Mouse (Mus musculus) stomach, embryonic 15.5 days (tissue): ENCODE data around the gene Pqbp1. TPM values are rescaled to one million over a fixed set of nuclear protein-coding genes. Genes with fewer than 3 reads are reported as not detected.

Source experiments
- ATAC-seq: fragments of 200-750 bp; cut with Nextera tagmentation; 2 replicates; pipeline ENCODE4 v1.8.0; 2017; ENCODE audit warnings: low read depth, moderate number of reproducible peaks, moderate TSS enrichment; ENCODE audit not compliant: insufficient read depth, low FRiP score
- H3K27ac ChIP-seq: fragments of 300-500 bp; sonication (generic); 2 replicates; pipeline ENCODE4 v1.5.1; 2015; ENCODE audit warnings: mild to moderate bottlenecking, inconsistent platforms
- H3K27me3 ChIP-seq: fragments of 300-500 bp; sonication (generic); replicated peaks from 2 replicates; pipeline ENCODE4 v1.6.1; 2015; ENCODE audit warnings: inconsistent platforms
- H3K36me3 ChIP-seq: fragments of 300-500 bp; sonication (generic); 2 replicates; pipeline ENCODE4 v1.6.1; 2015; ENCODE audit warnings: inconsistent platforms
- H3K4me1 ChIP-seq: fragments of 300-500 bp; sonication (generic); 2 replicates; pipeline ENCODE4 v1.6.1; 2015; ENCODE audit warnings: inconsistent platforms
- H3K4me2 ChIP-seq: fragments of 300-500 bp; sonication (generic); 2 replicates; pipeline ENCODE4 v1.6.1; 2015; ENCODE audit warnings: mild to moderate bottlenecking, inconsistent platforms
- H3K4me3 ChIP-seq: fragments of 300-500 bp; sonication (generic); replicated peaks from 2 replicates; pipeline ENCODE4 v1.5.1; 2015; ENCODE audit warnings: inconsistent platforms
- H3K9ac ChIP-seq: fragments of 300-500 bp; sonication (generic); 2 replicates; pipeline ENCODE4 v1.6.1; 2015; ENCODE audit warnings: inconsistent platforms
- H3K9me3 ChIP-seq: fragments of 300-500 bp; sonication (generic); 2 replicates; pipeline ENCODE4 v1.6.1; 2016; ENCODE audit warnings: inconsistent platforms
- WGBS: fragments of 180-500 bp; shearing (Covaris S2); methylation state at CpG from one replicate; pipeline ENCODE4 v1.1.7; 2015; 5-methylcytosine and 5-hydroxymethylcytosine counted together
- polyA plus RNA-seq: library from polyadenylated mRNA; unstranded; fragments of >200 nt; fragmentation: Nextera tagmentation; extraction: Ambion mirVana; gene quantifications from 2 replicates; pipeline ENCODE4 v1.2.1, GENCODE M21; 2015

Pqbp1 gene
- polyA plus RNA-seq: 110 and 111 TPM in 2 replicates

DNA sequence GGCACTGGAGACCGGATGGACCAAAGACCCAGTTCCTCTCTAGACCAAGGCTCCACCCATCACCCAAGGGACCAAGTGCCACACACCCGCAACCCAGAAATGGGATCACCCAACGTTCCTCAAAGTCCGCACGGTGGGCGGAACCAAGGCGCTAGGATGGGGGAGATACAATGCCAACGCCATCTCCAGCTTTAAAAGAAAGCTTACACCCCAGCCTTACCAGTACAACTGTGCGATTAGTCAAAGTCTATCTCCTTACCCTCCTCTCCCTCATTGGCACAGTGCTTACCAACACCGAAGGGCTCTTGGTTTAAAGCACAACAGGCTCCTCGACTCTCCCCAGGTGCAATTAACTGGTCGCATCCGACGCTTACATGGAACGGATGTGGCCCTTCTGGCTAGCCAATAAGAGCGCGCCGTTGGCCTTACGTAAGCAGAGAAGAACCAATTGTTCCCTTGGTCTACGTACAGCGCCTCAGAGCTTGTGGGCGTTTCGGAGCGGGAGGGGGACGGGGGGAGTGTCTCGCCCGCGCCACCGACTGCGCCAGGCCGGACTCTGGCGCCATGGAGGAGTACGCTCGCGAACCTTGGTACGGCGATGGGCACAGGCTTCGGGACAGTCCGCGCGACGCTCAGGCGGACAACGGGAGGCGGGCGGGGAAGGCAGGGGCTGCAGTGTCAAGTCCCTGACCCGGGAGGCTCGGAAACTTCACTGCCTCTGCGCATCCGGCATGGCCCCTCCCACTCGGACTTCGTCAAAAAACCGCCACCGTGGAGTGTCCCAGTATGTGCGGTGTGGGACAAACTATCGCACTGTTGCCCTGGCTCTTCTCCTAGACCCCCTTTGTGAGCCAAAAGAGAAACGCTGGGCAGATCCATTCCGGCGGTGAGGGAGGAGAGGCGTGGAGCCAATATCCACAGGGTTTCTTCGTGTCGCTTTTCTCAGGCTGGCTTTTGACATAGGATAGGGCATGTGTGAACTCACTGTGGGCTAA is at the start of gene Pqbp1, which contains the start of gene Timm17b:
Pqbp1 (minus strand) TSS at position 390 of the 995 bp plus-strand sequence.
Timm17b (plus strand) TSS at position 478 of the 995 bp plus-strand sequence.
- Histone ChIP-seq H3K9me3 (no peaks in the 10 kb centered on the region), H3K4me3 (peak within 1 kb of the TSS; percentile 56), H3K36me3 (no peaks in the 10 kb centered on the region), H3K27ac (peak within 1 kb of the TSS; percentile 87), H3K9ac (peak within 1 kb of the TSS; percentile 33), H3K27me3 (no peaks in the 10 kb centered on the region), H3K4me2 (peak within 1 kb of the TSS; percentile 49), H3K4me1 (no peaks in the 10 kb centered on the region)
- 20% methylated on average over 60 of the region's 62 CpGs for WGBS
- peak; percentile 99 for ATAC-seq

DNA sequence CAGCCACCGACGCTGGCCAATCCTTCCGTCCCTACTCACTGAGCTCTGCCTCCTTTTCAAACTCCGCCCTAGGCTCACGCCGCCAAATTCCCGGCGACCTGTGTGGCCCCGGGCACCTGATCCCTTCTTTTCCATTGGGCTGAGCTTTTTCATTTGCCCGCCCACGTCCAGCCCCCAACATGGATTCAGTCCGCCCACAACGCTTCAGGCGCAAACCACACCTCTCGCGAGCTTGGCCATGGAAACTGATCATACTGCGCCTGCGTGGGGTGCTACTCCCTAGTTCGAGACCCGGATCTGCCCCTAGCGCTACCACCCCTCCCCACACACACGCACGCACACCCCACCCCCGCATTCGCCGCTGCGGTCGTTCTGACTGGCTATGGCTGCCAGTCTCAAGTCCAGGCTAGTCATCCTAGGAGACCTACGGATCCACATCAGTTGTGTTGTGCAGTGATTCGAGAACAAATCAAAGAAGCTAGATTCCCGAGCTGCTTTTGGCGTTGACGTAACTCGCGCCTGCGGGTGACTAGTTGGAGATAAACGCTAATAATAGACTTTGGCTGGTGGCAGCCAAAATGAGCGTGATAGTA is 48.9 kb upstream of the Pqbp1 start:
- peak overlapping the region; percentile 51 for H3K4me3 ChIP-seq

DNA sequence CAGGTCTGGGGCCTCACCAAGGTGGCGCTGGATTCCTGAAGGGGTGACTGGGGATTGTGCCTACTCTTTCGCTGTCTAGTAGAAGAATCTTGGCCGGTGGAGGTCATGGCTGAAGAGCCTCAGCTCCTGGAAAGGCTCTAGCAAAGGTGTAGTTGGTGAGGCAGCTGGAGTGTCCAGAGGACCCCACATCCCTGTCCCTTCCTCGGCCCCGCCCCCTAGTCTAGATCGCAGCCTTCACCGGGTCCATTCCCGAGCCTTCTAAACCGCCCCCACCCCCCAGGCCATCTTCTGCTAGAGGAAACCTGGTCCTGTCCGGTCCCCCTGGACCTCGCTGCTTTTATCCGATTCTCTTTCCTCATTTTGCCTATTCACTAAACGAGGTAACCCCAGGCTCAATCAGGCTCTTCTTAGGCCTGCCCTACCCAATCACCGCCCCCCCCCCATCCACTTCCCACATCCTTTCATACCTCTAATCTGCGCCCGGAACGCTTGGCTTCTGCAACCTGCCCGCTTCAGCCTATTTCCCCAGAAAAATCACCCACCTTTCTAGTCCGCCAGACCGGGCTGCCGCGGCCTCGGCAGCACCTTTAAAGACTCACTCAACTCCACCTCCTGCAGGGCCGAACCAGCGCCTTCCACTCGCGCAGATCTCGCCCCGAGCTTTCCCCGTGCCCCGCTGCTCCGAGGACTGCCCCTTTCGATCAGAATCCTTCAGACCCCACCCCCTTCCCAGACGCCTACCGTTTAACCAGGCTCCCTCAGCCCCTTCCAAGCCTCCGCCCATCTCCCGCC is 48.2 kb upstream of the Pqbp1 start, which contains the start of gene Hdac6:
Hdac6 (minus strand) TSS at position 782 of the 792 bp plus-strand sequence.
- no peak for ATAC-seq
- H3K9ac ChIP-seq: peak within 1 kb of the TSS; percentile 16; the same call in 1 of the 2 replicates
- no peaks in the 10 kb centered on the region for H3K9me3 ChIP-seq
- H3K4me1 ChIP-seq: no peaks in the 10 kb centered on the region
- no peak within 1 kb of the TSS; the same call in 1 of the 2 replicates for H3K27ac ChIP-seq
- no peaks in the 10 kb centered on the region for H3K36me3 ChIP-seq
- peak within 1 kb of the TSS; percentile 52 for H3K4me2 ChIP-seq
- H3K27me3 ChIP-seq: no peaks in the 10 kb centered on the region
- peak within 1 kb of the TSS; percentile 51 for H3K4me3 ChIP-seq
- WGBS: 20% methylated on average over 36 of the region's 37 CpGs

More for the DNA sequence above, 48.9 kb upstream of the Pqbp1 start:
- Histone ChIP-seq H3K9ac (peak overlapping the region; percentile 4; the same call in 1 of the 2 replicates), H3K4me1 (no peaks in the 10 kb centered on the region), H3K27me3 (no peaks in the 10 kb centered on the region), H3K27ac (no peak overlapping the region), H3K36me3 (no peaks in the 10 kb centered on the region), H3K9me3 (no peaks in the 10 kb centered on the region), H3K4me2 (peak overlapping the region; percentile 50)
- peak; percentile 99 for ATAC-seq
- WGBS: 21% methylated on average over 38 of the region's 38 CpGs

DNA sequence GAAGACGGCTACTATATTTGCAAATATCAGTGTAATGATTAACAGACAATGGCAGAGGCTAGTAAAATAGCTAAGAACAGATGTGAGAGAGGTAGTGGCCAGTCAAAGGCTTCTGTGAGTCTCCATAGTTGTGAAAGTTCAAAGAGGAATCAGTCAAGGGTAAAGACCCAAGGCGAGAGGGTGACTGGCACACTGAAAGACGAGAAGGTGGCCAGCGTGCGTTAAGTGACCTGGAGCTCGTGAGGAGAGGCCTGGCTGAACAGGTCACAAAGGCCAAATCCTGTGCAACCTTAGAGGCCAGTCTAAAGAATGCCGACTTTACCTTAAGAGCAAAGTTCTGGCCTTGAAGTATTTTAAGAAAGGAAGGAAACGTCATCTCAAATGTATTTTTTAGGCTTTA is 46.5 kb upstream of the Pqbp1 start:
- no peaks in the 10 kb centered on the region for H3K27me3 ChIP-seq
- 70% methylated on average over 8 of the region's 8 CpGs for WGBS
- H3K4me1 ChIP-seq: no peaks in the 10 kb centered on the region
- no peak overlapping the region for H3K27ac ChIP-seq
- no peak overlapping the region for H3K4me2 ChIP-seq
- no peak for ATAC-seq
- no peaks in the 10 kb centered on the region for H3K36me3 ChIP-seq
- H3K9ac ChIP-seq: no peak overlapping the region
- H3K9me3 ChIP-seq: no peaks in the 10 kb centered on the region
- H3K4me3 ChIP-seq: no peak overlapping the region

DNA sequence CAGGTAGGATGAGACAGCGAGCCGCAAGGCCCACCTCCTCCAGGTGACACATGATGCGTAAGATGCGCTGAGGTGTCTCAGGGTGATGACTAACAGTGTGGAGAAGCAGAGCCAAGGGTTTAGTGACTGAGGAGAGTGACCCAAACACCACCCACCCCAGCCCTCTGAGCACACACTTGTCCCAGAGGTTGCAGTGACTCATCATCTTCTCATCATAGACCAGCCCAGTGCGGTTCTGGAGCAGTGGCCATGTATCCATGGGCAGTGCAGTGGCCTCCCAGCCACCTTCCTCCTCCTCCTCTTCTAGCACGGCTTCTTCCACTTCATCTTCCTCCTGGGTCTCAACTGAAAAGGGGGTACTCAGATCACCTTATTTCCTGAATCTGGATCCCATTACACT is 38.6 kb upstream of the Pqbp1 start:
- Histone ChIP-seq H3K9ac (no peak overlapping the region), H3K4me2 (no peak overlapping the region), H3K4me1 (no peaks in the 10 kb centered on the region), H3K36me3 (no peaks in the 10 kb centered on the region), H3K27ac (no peak overlapping the region), H3K9me3 (no peaks in the 10 kb centered on the region), H3K27me3 (no peaks in the 10 kb centered on the region), H3K4me3 (no peak overlapping the region)
- no peak for ATAC-seq
- WGBS: 91% methylated on average over 6 of the region's 6 CpGs

DNA sequence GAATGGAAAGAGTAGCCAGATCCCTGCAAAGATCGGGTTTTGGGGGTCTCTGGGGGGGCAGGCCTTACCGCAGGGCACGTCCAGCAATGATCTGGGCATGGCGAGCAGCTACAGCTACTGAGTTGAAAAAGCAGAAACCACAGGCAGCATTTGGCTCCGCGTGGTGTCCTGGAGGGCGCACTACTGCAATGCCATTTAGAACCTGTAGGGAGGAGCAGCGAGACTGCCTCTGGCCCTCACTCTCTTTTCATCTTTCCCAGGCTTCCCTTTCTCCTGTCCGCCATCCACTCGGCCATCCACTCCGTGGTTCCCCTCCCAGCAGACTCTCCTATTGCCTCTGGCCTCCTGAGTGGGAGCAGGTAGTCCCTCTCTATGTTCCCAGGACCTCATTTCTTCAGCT is 37.8 kb upstream of the Pqbp1 start:
- H3K4me3 ChIP-seq: no peak overlapping the region
- no peak for ATAC-seq
- no peaks in the 10 kb centered on the region for H3K27me3 ChIP-seq
- H3K9ac ChIP-seq: no peak overlapping the region
- 52% methylated on average over 11 of the region's 11 CpGs for WGBS
- no peaks in the 10 kb centered on the region for H3K36me3 ChIP-seq
- H3K27ac ChIP-seq: no peak overlapping the region
- no peak overlapping the region for H3K4me2 ChIP-seq
- no peaks in the 10 kb centered on the region for H3K4me1 ChIP-seq
- no peaks in the 10 kb centered on the region for H3K9me3 ChIP-seq

DNA sequence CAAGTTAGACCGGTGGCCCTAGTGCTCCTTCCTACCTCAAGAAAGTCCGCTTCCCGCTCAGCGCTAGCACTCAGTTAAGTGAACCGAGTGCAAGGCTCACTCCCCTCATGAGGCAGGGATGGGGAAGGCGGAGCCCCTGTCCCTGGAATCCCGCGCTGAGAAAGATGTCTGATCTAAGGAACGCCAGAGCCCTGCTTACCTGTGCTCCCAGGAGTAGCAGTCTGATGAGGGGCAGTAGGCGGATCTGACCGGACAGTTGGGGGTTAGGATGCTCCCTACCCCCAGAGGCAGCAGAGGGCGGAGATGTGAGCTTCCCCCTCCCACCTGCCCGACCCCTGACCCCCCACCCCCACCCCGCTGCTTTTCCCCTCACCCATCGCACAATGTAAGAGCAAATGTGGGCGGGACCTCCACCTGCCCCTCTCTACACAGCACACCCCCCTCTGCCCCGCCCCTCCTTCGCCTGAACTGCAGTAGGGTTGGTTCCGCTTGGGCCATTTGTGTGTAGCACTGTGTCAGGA is 29.3 kb upstream of the Pqbp1 start, which contains the start of gene Eras:
Eras (minus strand) TSS at position 338 of the 521 bp plus-strand sequence.
- 15% methylated on average over 19 of the region's 19 CpGs for WGBS
- H3K4me2 ChIP-seq: no peak within 1 kb of the TSS
- ATAC-seq: no peak

DNA sequence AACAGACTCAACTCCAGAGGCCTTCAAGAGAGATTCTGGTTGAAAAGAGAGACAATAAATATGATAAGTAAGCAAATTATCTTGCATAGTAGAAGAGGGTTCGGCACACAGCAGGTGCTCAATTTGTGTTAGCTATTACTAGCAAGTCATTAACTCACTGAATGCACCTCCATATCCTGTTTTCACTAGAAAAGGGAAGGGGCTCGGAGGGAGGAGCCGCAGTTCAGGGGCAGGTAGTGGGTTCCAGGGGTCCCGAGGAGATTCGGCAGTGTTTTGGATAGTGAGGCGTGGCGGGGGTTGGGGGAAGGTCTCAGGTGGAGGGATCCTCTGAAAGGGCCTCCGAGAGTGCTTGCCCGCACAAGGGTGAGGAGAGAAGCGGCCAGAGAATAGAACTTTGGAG is 28.0 kb upstream of the Pqbp1 start:
- 22% methylated on average over 10 of the region's 10 CpGs for WGBS
- no peak for ATAC-seq
- H3K4me3 ChIP-seq: no peak overlapping the region

More for the DNA sequence above, 29.3 kb upstream of the Pqbp1 start, which contains the start of gene Eras:
- H3K27me3 ChIP-seq: 0 out of 2 replicates have a peak, but pooled peaks cover 13% of the 10 kb centered on the region
- no peak within 1 kb of the TSS for H3K27ac ChIP-seq
- no peaks in the 10 kb centered on the region for H3K36me3 ChIP-seq
- no peaks in the 10 kb centered on the region for H3K4me1 ChIP-seq
- H3K9ac ChIP-seq: no peak within 1 kb of the TSS
- no peaks in the 10 kb centered on the region for H3K9me3 ChIP-seq
- no peak within 1 kb of the TSS for H3K4me3 ChIP-seq

DNA sequence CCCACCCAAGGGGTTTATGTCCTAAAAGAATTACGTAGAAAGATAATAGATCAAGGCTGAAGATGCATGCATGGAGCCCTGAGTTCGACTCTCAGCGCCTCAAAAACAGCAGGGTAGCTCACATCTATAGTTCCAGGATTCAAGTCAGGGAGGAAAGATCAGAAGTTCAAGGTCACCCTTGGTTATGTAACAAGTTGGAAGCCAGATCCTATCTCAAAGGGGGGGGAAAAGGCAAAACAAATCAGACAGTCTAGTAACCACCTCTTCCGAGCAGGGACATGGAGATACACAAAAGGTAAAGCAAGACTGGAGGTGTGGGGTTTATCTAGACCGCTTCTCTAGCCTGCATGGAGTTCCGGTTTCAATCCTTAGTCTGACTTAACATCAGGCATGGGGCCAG is 27.2 kb upstream of the Pqbp1 start:
- no peaks in the 10 kb centered on the region for H3K36me3 ChIP-seq
- no peak overlapping the region for H3K4me3 ChIP-seq
- no peak overlapping the region for H3K27ac ChIP-seq
- H3K27me3 ChIP-seq: peaks cover 30% of the 10 kb centered on the region
- no peaks in the 10 kb centered on the region for H3K9me3 ChIP-seq
- 74% methylated on average over 6 of the region's 6 CpGs for WGBS
- H3K9ac ChIP-seq: no peak overlapping the region
- H3K4me2 ChIP-seq: no peak overlapping the region
- H3K4me1 ChIP-seq: 0 out of 2 replicates have a peak, but pooled peaks cover 4% of the 10 kb centered on the region
- ATAC-seq: no peak

More for the DNA sequence above, 28.0 kb upstream of the Pqbp1 start:
- Histone ChIP-seq H3K9me3 (no peaks in the 10 kb centered on the region), H3K27ac (no peak overlapping the region), H3K9ac (no peak overlapping the region), H3K4me2 (no peak overlapping the region), H3K36me3 (no peaks in the 10 kb centered on the region), H3K4me1 (0 out of 2 replicates have a peak, but pooled peaks cover 3% of the 10 kb centered on the region), H3K27me3 (peaks cover 25% of the 10 kb centered on the region)

DNA sequence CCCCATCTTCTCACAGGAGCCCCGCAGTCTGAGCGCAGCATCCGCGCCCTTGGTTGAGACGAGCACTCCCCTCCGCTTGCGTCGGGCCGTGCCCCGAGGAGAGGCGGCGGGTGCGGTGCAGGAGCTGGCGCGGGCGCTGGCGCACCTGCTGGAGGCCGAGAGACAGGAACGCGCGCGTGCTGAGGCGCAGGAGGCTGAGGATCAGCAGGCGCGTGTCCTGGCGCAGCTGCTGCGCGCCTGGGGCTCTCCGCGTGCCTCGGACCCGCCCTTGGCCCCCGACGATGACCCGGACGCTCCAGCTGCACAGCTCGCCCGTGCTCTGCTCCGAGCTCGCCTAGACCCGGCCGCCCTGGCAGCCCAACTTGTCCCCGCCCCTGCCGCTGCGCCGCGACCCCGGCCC is 23.0 kb upstream of the Pqbp1 start:
- H3K4me2 ChIP-seq: peak overlapping the region; percentile 47
- peaks cover 42% of the 10 kb centered on the region for H3K27me3 ChIP-seq
- no peak overlapping the region for H3K9ac ChIP-seq
- 17% methylated on average over 34 of the region's 48 CpGs for WGBS
- no peak for ATAC-seq
- H3K27ac ChIP-seq: no peak overlapping the region
- no peaks in the 10 kb centered on the region for H3K36me3 ChIP-seq
- 0 out of 2 replicates have a peak, but pooled peaks cover 4% of the 10 kb centered on the region for H3K4me1 ChIP-seq
- no peaks in the 10 kb centered on the region for H3K9me3 ChIP-seq
- peak overlapping the region; percentile 16 for H3K4me3 ChIP-seq
